Mouse (Mus musculus) lung, embryonic 14.5 days (tissue): ENCODE measurements around the gene Csgalnact2. TPM values are rescaled to one million over a fixed set of nuclear protein-coding genes. Genes with fewer than 3 reads are reported as not detected.

Source experiments
- ATAC-seq: fragments of 200-750 bp; cut with Nextera tagmentation; 2 replicates; pipeline ENCODE4 v1.8.0; 2017; ENCODE audit warnings: mild to moderate bottlenecking, moderate TSS enrichment, moderate library complexity; ENCODE audit not compliant: insufficient read depth
- DNase-seq: peaks from one replicate; pipeline ENCODE4 v3.0.0-alpha.2; 2015
- H3K27ac ChIP-seq: fragments of 300-500 bp; sonication (generic); 2 replicates; pipeline ENCODE4 v1.5.1; 2014; ENCODE audit warnings: low read depth, mild to moderate bottlenecking, moderate library complexity
- H3K27me3 ChIP-seq: fragments of 300-500 bp; sonication (generic); 2 replicates; pipeline ENCODE4 v1.6.1; 2014; ENCODE audit warnings: low read length, control low read depth; ENCODE audit not compliant: insufficient read depth
- H3K36me3 ChIP-seq: fragments of 300-500 bp; sonication (generic); 2 replicates; pipeline ENCODE4 v1.6.1; 2014; ENCODE audit warnings: control low read depth; ENCODE audit not compliant: insufficient read depth
- H3K4me1 ChIP-seq: fragments of 300-500 bp; sonication (generic); 2 replicates; pipeline ENCODE4 v1.6.1; 2014; ENCODE audit warnings: antibody characterized with exemption, control low read depth; ENCODE audit not compliant: insufficient read depth
- H3K4me2 ChIP-seq: fragments of 300-500 bp; sonication (generic); 2 replicates; pipeline ENCODE4 v1.6.1; 2014; ENCODE audit warnings: mild to moderate bottlenecking
- H3K4me3 ChIP-seq: fragments of 300-500 bp; sonication (generic); 2 replicates; pipeline ENCODE4 v1.5.1; 2014; ENCODE audit warnings: low read depth, low read length
- H3K9ac ChIP-seq: fragments of 300-500 bp; sonication (generic); 2 replicates; pipeline ENCODE4 v1.6.1; 2014
- H3K9me3 ChIP-seq: fragments of 300-500 bp; sonication (generic); 2 replicates; pipeline ENCODE4 v1.6.1; 2016; ENCODE audit warnings: low read depth, low read length, control low read depth
- CTCF ChIP-seq: IDR thresholded peaks from 2 replicates; pipeline ENCODE4 v1.5.1; 2016; ENCODE audit warnings: antibody characterized with exemption, low read depth
- WGBS: fragments of 180-500 bp; shearing (Covaris S2); extraction: QIAGEN DNeasy Blood & Tissue Kit; methylation state at CpG from one replicate; pipeline ENCODE4 v1.1.7; 2014; 5-methylcytosine and 5-hydroxymethylcytosine counted together
- polyA plus RNA-seq: library from polyadenylated mRNA; unstranded; fragments of >200 nt; fragmentation: Nextera tagmentation; extraction: Ambion mirVana; gene quantifications from 2 replicates; pipeline ENCODE4 v1.2.1, GENCODE M21; 2014

Csgalnact2 gene
- polyA plus RNA-seq, 1 experiment from 2014 or later = 20.0 TPM

GRCm38 (mm10) chr6:118111810-118112209 is 27.1 kb downstream of the Csgalnact2 start:
- Histone ChIP-seq H3K4me1 (no peaks in the 10 kb centered on the region), H3K9ac (no peak overlapping the region), H3K4me3 (no peak overlapping the region), H3K27me3 (no peaks in the 10 kb centered on the region), H3K27ac (no peak overlapping the region), H3K36me3 (peaks cover 28% of the 10 kb centered on the region; the same call in 1 of the 2 replicates), H3K9me3 (no peaks in the 10 kb centered on the region), H3K4me2 (no peak overlapping the region)
- peak; percentile 37 for TF ChIP-seq CTCF
- ATAC-seq (no peak), DNase-seq (no peak)
- 35% methylated on average over 1 of the region's 1 CpGs for whole genome bisulfite sequencing

- ATAC-seq = no peak; the same call in 1 of the 2 replicates
- Histone ChIP-seq H3K4me3 (no peak overlapping the region), H3K9me3 (no peaks in the 10 kb centered on the region), H3K4me1 (no peaks in the 10 kb centered on the region), H3K4me2 (no peak overlapping the region), H3K27me3 (no peaks in the 10 kb centered on the region), H3K9ac (no peak overlapping the region), H3K27ac (no peak overlapping the region), H3K36me3 (no peaks in the 10 kb centered on the region)
- TF ChIP-seq CTCF = peak; percentile 61
- WGBS = 40% methylated on average over 2 of the region's 2 CpGs
- DNase-seq = peak; percentile 63
These were observed 39.6 kb downstream of the Csgalnact2 start for GRCm38 (mm10) chr6:118099311-118099802.

GRCm38 (mm10) chr6:118097765-118098365 is 41.1 kb downstream of the Csgalnact2 start:
- 43% methylated on average over 8 of the region's 8 CpGs for WGBS
- Histone ChIP-seq H3K9ac (no peak overlapping the region), H3K4me3 (no peak overlapping the region), H3K27me3 (no peaks in the 10 kb centered on the region), H3K27ac (peak overlapping the region; percentile 65), H3K9me3 (no peaks in the 10 kb centered on the region), H3K4me1 (no peaks in the 10 kb centered on the region), H3K4me2 (no peak overlapping the region), H3K36me3 (no peaks in the 10 kb centered on the region)
- TF ChIP-seq CTCF = no peak
- peak; percentile 78; the same call in 1 of the 2 replicates for ATAC-seq
- peak; percentile 89 for DNase-seq

GRCm38 (mm10) chr6:118090827-118091226 is 48.1 kb downstream of the Csgalnact2 start:
- WGBS = 63% methylated on average over 9 of the region's 9 CpGs
- H3K9me3 ChIP-seq = no peaks in the 10 kb centered on the region
- no peak overlapping the region for H3K9ac ChIP-seq
- no peaks in the 10 kb centered on the region for H3K36me3 ChIP-seq
- DNase-seq (no peak), ATAC-seq (no peak)
- H3K27ac ChIP-seq = no peak overlapping the region
- TF ChIP-seq CTCF = no peak
- H3K4me3 ChIP-seq = no peak overlapping the region
- no peaks in the 10 kb centered on the region for H3K27me3 ChIP-seq
- no peaks in the 10 kb centered on the region for H3K4me1 ChIP-seq
- H3K4me2 ChIP-seq = no peak overlapping the region

- Histone ChIP-seq H3K4me2 (no peak overlapping the region), H3K36me3 (no peaks in the 10 kb centered on the region), H3K9me3 (no peaks in the 10 kb centered on the region), H3K4me1 (no peaks in the 10 kb centered on the region), H3K27me3 (no peaks in the 10 kb centered on the region), H3K4me3 (no peak overlapping the region), H3K9ac (no peak overlapping the region), H3K27ac (no peak overlapping the region)
- ATAC-seq = no peak
- no peak for DNase-seq
- TF ChIP-seq CTCF = no peak
- 80% methylated on average over 17 of the region's 17 CpGs for WGBS
These were observed 50.0 kb downstream of the Csgalnact2 start for GRCm38 (mm10) chr6:118088750-118089440.

GRCm38 (mm10) chr6:118087955-118088354 is 51.0 kb downstream of the Csgalnact2 start:
- TF ChIP-seq CTCF = peak; percentile 49

GRCm38 (mm10) chr6:118084596-118084995 is 54.3 kb downstream of the Csgalnact2 start:
- no peaks in the 10 kb centered on the region for H3K27me3 ChIP-seq
- H3K4me1 ChIP-seq = no peaks in the 10 kb centered on the region
- H3K9ac ChIP-seq = no peak overlapping the region
- H3K36me3 ChIP-seq = no peaks in the 10 kb centered on the region
- no peak overlapping the region for H3K4me3 ChIP-seq
- H3K9me3 ChIP-seq = no peaks in the 10 kb centered on the region
- no peak overlapping the region for H3K4me2 ChIP-seq
- WGBS = 84% methylated on average over 8 of the region's 8 CpGs
- no peak overlapping the region for H3K27ac ChIP-seq
- TF ChIP-seq CTCF = no peak
- DNase-seq (no peak), ATAC-seq (no peak)

More at GRCm38 (mm10) chr6:118087955-118088354, 51.0 kb downstream of the Csgalnact2 start:
- no peaks in the 10 kb centered on the region for H3K4me1 ChIP-seq
- H3K4me3 ChIP-seq = no peak overlapping the region
- WGBS = 62% methylated on average over 8 of the region's 8 CpGs
- no peak overlapping the region for H3K27ac ChIP-seq
- H3K36me3 ChIP-seq = no peaks in the 10 kb centered on the region
- no peaks in the 10 kb centered on the region for H3K9me3 ChIP-seq
- H3K27me3 ChIP-seq = no peaks in the 10 kb centered on the region
- no peak for DNase-seq
- no peak for ATAC-seq
- no peak overlapping the region for H3K9ac ChIP-seq
- no peak overlapping the region for H3K4me2 ChIP-seq
